ENCODE assay signal across 28 mouse cellular contexts in the genomic region with DNA sequence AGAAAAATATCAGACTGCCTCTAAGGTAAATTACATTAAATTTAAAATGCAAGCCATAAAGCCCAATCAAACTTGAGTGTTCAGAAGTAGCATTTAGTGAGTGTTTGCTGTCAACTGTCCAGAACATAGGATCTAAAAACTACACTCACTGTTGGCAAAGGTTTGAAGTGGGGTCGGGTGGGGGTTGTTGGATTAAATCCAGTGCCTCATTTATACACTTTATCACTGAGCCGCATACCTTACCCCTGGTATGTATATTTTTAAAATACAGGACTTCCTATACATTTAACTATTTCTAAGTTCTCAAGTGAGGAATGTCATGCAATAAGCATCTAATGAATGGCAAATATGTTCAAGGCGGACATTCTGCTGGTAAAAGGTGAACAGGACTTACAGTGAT.
"Had no signal": no experiment of that assay in that cellular context is flagged by ENCODE, and none has a peak within 500 bp of the region (broad histone marks: within the 10 kb centered on the region; RNA-seq: fewer than 3 reads in every experiment).

No protein-coding gene starts in this region.

- H3K36me3 ChIP-seq: embryonic facial prominence, embryonic 10.5 days; embryonic facial prominence, embryonic 12.5 days; embryonic facial prominence, embryonic 13.5 days; embryonic facial prominence, embryonic 15.5 days; forebrain, embryonic 10.5 days; forebrain, embryonic 12.5 days; forebrain, embryonic 15.5 days had no signal

- H3K27ac ChIP-seq: embryonic facial prominence, embryonic 10.5 days; embryonic facial prominence, embryonic 12.5 days; embryonic facial prominence, embryonic 13.5 days; embryonic facial prominence, embryonic 15.5 days; forebrain, embryonic 10.5 days; forebrain, embryonic 12.5 days; forebrain, embryonic 13.5 days; forebrain, embryonic 15.5 days had no signal

- H3K4me1 ChIP-seq: embryonic facial prominence, embryonic 10.5 days; embryonic facial prominence, embryonic 12.5 days; embryonic facial prominence, embryonic 13.5 days; embryonic facial prominence, embryonic 15.5 days; forebrain, embryonic 10.5 days; forebrain, embryonic 12.5 days; forebrain, embryonic 13.5 days; forebrain, embryonic 15.5 days had no signal

- H3K9me3 ChIP-seq: embryonic facial prominence, embryonic 10.5 days; embryonic facial prominence, embryonic 12.5 days; embryonic facial prominence, embryonic 13.5 days; embryonic facial prominence, embryonic 15.5 days; forebrain, embryonic 10.5 days; forebrain, embryonic 12.5 days; forebrain, embryonic 13.5 days; forebrain, embryonic 15.5 days had no signal

- ATAC-seq: forebrain, embryonic 13.5 days; forebrain, embryonic 14.5 days; forebrain, embryonic 15.5 days; forebrain, embryonic 16.5 days; forebrain, postnatal 0 days had no signal

- H3K9ac ChIP-seq: embryonic facial prominence, embryonic 12.5 days; embryonic facial prominence, embryonic 13.5 days; embryonic facial prominence, embryonic 15.5 days; forebrain, embryonic 12.5 days; forebrain, embryonic 13.5 days; forebrain, embryonic 15.5 days; forebrain, postnatal 0 days had no signal

- H3K4me2 ChIP-seq: embryonic facial prominence, embryonic 12.5 days; embryonic facial prominence, embryonic 13.5 days; embryonic facial prominence, embryonic 15.5 days; forebrain, embryonic 12.5 days; forebrain, embryonic 13.5 days; forebrain, embryonic 15.5 days had no signal

- H3K4me3 ChIP-seq: embryonic facial prominence, embryonic 10.5 days; embryonic facial prominence, embryonic 12.5 days; embryonic facial prominence, embryonic 13.5 days; embryonic facial prominence, embryonic 15.5 days; erythroblast, embryonic 14.5 days; forebrain, embryonic 10.5 days; forebrain, embryonic 12.5 days; forebrain, embryonic 13.5 days; forebrain, embryonic 15.5 days; gastrocnemius, adult 2 months had no signal

- H3K27me3 ChIP-seq: embryonic facial prominence, embryonic 12.5 days; embryonic facial prominence, embryonic 13.5 days; embryonic facial prominence, embryonic 15.5 days; forebrain, embryonic 12.5 days; forebrain, embryonic 13.5 days; forebrain, embryonic 15.5 days had no signal

- DNase-seq: cerebellum, adult 2 months; cerebellum, adult 8-10 months; cerebellum, adult 9-10 months; cerebellum, adult 9-11 months; cerebellum, postnatal 10 days; cerebellum, postnatal 14 days; cerebellum, postnatal 25 days; cerebellum, postnatal 36 days; embryo, embryonic 11 days; forebrain, postnatal 0 days; gastrocnemius, adult 2 months; gastrocnemius, postnatal 10 days; gastrocnemius, postnatal 14 days; gastrocnemius, postnatal 25 days; gastrocnemius, postnatal 36 days; heart, adult 11 months; heart, adult 18-20 months had no signal
